Mouse (Mus musculus) liver, adult 2 months (tissue): ENCODE results near the gene Sh3bgrl.

Experiments
- CTCF ChIP-seq: fragments of 200-500 bp; IDR thresholded peaks from 2 replicates; pipeline ENCODE4 v1.5.1; 2011; ENCODE audit warnings: low read depth, low read length, control low read depth
- POLR2A ChIP-seq: fragments of 200-500 bp; IDR thresholded peaks from 2 replicates; pipeline ENCODE4 v1.6.1; 2011; ENCODE audit warnings: low read length, control low read depth; ENCODE audit not compliant: insufficient read depth; ENCODE audit errors: extremely low read depth

DNA sequence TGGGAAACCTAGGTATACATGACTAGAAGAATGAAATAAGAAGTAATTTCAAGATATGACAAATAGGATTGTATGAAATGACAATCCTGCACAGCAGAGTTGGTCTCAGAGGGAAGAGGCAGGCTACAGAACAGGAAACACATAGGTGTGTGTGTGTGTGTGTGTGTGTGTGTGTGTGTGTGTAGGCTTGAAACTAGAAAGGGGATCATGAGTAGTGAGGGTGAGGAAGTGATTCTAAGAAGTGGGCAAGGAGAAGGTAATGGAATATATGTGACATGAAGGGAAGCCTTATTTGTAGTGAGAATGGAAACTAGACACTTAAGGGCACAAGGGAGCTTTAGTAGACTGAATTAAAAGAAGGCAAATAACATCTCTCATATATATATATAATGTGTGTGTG lies 112.7 kb downstream of the Sh3bgrl start:
- TF ChIP-seq CTCF, result no peak
- TF ChIP-seq POLR2A, result no peak
